Mouse (Mus musculus) heart, postnatal 0 days (tissue): ENCODE data around the gene Mettl3. TPM values are rescaled to one million over a fixed set of nuclear protein-coding genes. Genes with fewer than 3 reads are reported as not detected.

Experiments used
- ATAC-seq: fragments of 200-750 bp; cut with Nextera tagmentation; 2 replicates; pipeline ENCODE4 v1.8.0; 2017; ENCODE audit warnings: low read depth, moderate number of reproducible peaks, moderate library complexity; ENCODE audit not compliant: insufficient read depth
- DNase-seq: peaks from one replicate; pipeline ENCODE4 v3.0.0-alpha.2; 2016; ENCODE audit warnings: low spot score
- H3K27ac ChIP-seq: fragments of 300-500 bp; sonication (generic); 2 replicates; pipeline ENCODE4 v1.5.1; 2014; ENCODE audit warnings: low read depth, mild to moderate bottlenecking
- H3K27me3 ChIP-seq: fragments of 300-500 bp; sonication (generic); 2 replicates; pipeline ENCODE4 v1.6.1; 2014; ENCODE audit warnings: low read length, mixed read lengths; ENCODE audit not compliant: control insufficient read depth, insufficient read depth
- H3K36me3 ChIP-seq: fragments of 300-500 bp; sonication (generic); replicated peaks from 2 replicates; pipeline ENCODE4 v1.6.1; 2014; ENCODE audit warnings: low read length, mixed read lengths; ENCODE audit not compliant: control insufficient read depth, insufficient read depth
- H3K4me1 ChIP-seq: fragments of 300-500 bp; sonication (generic); 2 replicates; pipeline ENCODE4 v1.6.1; 2014; ENCODE audit warnings: antibody characterized with exemption; ENCODE audit not compliant: control insufficient read depth, insufficient read depth
- H3K4me2 ChIP-seq: fragments of 300-500 bp; sonication (generic); 2 replicates; pipeline ENCODE4 v1.6.1; 2014; ENCODE audit warnings: low read depth, mild to moderate bottlenecking, low read length, moderate library complexity
- H3K4me3 ChIP-seq: fragments of 300-500 bp; sonication (generic); 2 replicates; pipeline ENCODE4 v1.5.1; 2014; ENCODE audit warnings: low read depth, low read length
- H3K9ac ChIP-seq: fragments of 300-500 bp; sonication (generic); replicated peaks from 2 replicates; pipeline ENCODE4 v1.6.1; 2014; ENCODE audit warnings: low read depth, low read length, mixed read lengths
- H3K9me3 ChIP-seq: fragments of 300-500 bp; sonication (generic); replicated peaks from 2 replicates; pipeline ENCODE4 v1.6.1; 2016; ENCODE audit warnings: low read length; ENCODE audit not compliant: control insufficient read depth
- CTCF ChIP-seq: IDR thresholded peaks from 2 replicates; pipeline ENCODE4 v1.5.1; 2016; ENCODE audit warnings: antibody characterized with exemption, control low read depth, low read depth
- EP300 ChIP-seq: IDR thresholded peaks from 2 replicates; pipeline ENCODE4 v1.6.1; 2016; ENCODE audit warnings: antibody characterized with exemption, low read depth
- WGBS: fragments of 180-500 bp; shearing (Covaris S2); extraction: QIAGEN DNeasy Blood & Tissue Kit; methylation state at CpG from one replicate; pipeline ENCODE4 v1.1.7; 2014; 5-methylcytosine and 5-hydroxymethylcytosine counted together
- polyA plus RNA-seq: library from polyadenylated mRNA; unstranded; fragments of >200 nt; fragmentation: Nextera tagmentation; extraction: Ambion mirVana; gene quantifications from 2 replicates; pipeline ENCODE4 v1.2.1, GENCODE M21; 2015
- total RNA-seq: library from RNA; depleted of rRNA; stranded (reverse); fragments of >200 nt; gene quantifications from 2 replicates; pipeline ENCODE4 v1.2.3, GENCODE M21; 2014; ENCODE audit warnings: low replicate concordance; rRNA removed

Mettl3 gene
- total RNA-seq = 11.4 and 16.0 TPM in 2 replicates
- polyA plus RNA-seq = 14.1 and 14.8 TPM in 2 replicates

- H3K4me2 ChIP-seq = peak within 1 kb of the TSS; percentile 92
- H3K36me3 ChIP-seq = peaks cover 5% of the 10 kb centered on the region
- TF ChIP-seq EP300 = 0 out of 2 replicates have a peak, but pooled peaks have one; percentile 52
- TF ChIP-seq CTCF = no peak; the same call in 1 of the 2 replicates
- H3K4me1 ChIP-seq = peaks cover 6% of the 10 kb centered on the region; the same call in 1 of the 2 replicates
- H3K4me3 ChIP-seq = peak within 1 kb of the TSS; percentile 67
- peak within 1 kb of the TSS; percentile 67 for H3K9ac ChIP-seq
- WGBS = under 1% methylated on average over 46 of the region's 46 CpGs
- peak; percentile 95 for DNase-seq
- peak; percentile 96 for ATAC-seq
- no peaks in the 10 kb centered on the region for H3K27me3 ChIP-seq
- peak within 1 kb of the TSS; percentile 92 for H3K27ac ChIP-seq
- H3K9me3 ChIP-seq = no peaks in the 10 kb centered on the region
These were observed at the start of gene Mettl3 for GRCm38 (mm10) chr14:52304644-52305271. Mettl3 (minus strand) TSS chr14:52305128.

GRCm38 (mm10) chr14:52339512-52339852, 34.6 kb upstream of the Mettl3 start:
- no peak for TF ChIP-seq CTCF
- no peak for TF ChIP-seq EP300
- 65% methylated on average over 6 of the region's 6 CpGs for WGBS
- Histone ChIP-seq H3K27ac (no peak overlapping the region), H3K9ac (no peak overlapping the region), H3K27me3 (no peaks in the 10 kb centered on the region; the same call in 1 of the 2 replicates), H3K36me3 (no peaks in the 10 kb centered on the region), H3K4me2 (no peak overlapping the region), H3K9me3 (no peaks in the 10 kb centered on the region; the same call in 1 of the 2 replicates), H3K4me3 (no peak overlapping the region), H3K4me1 (no peaks in the 10 kb centered on the region)
- ATAC-seq = no peak
- DNase-seq = no peak

GRCm38 (mm10) chr14:52338751-52339511, 34.0 kb upstream of the Mettl3 start:
- no peak overlapping the region for H3K4me3 ChIP-seq
- no peaks in the 10 kb centered on the region for H3K36me3 ChIP-seq
- H3K4me1 ChIP-seq = no peaks in the 10 kb centered on the region
- ATAC-seq = no peak
- WGBS = 27% methylated on average over 21 of the region's 21 CpGs
- no peaks in the 10 kb centered on the region for H3K9me3 ChIP-seq
- H3K4me2 ChIP-seq = no peak overlapping the region
- peak; percentile 75 for DNase-seq
- peak; percentile 90 for TF ChIP-seq CTCF
- no peak for TF ChIP-seq EP300
- no peak overlapping the region for H3K9ac ChIP-seq
- H3K27me3 ChIP-seq = no peaks in the 10 kb centered on the region; the same call in 1 of the 2 replicates
- no peak overlapping the region for H3K27ac ChIP-seq

GRCm38 (mm10) chr14:52332171-52332570, 27.2 kb upstream of the Mettl3 start:
- Histone ChIP-seq H3K27ac (no peak overlapping the region), H3K4me3 (no peak overlapping the region), H3K9ac (no peak overlapping the region), H3K9me3 (no peaks in the 10 kb centered on the region), H3K36me3 (no peaks in the 10 kb centered on the region), H3K4me2 (no peak overlapping the region), H3K27me3 (peaks cover 39% of the 10 kb centered on the region), H3K4me1 (no peaks in the 10 kb centered on the region)
- DNase-seq (no peak), ATAC-seq (no peak)
- TF ChIP-seq CTCF (no peak), EP300 (no peak)
- 60% methylated on average over 2 of the region's 3 CpGs for WGBS

- TF ChIP-seq EP300 = no peak
- TF ChIP-seq CTCF = no peak
- Histone ChIP-seq H3K27ac (no peak overlapping the region), H3K4me2 (no peak overlapping the region), H3K27me3 (peaks cover 49% of the 10 kb centered on the region), H3K4me3 (no peak overlapping the region), H3K9me3 (no peaks in the 10 kb centered on the region), H3K36me3 (no peaks in the 10 kb centered on the region), H3K9ac (no peak overlapping the region), H3K4me1 (no peaks in the 10 kb centered on the region)
- DNase-seq (no peak), ATAC-seq (no peak)
- WGBS = 26% methylated on average over 4 of the region's 4 CpGs
These were observed 26.3 kb upstream of the Mettl3 start for GRCm38 (mm10) chr14:52331069-52331750.
